Mouse (Mus musculus) left cerebral cortex, postnatal 14 days (tissue): ENCODE results near the gene Ercc4. TPM values are rescaled to one million over a fixed set of nuclear protein-coding genes. Genes with fewer than 3 reads are reported as not detected.

Source experiments
- DNase-seq, 2 experiments: peaks; one replicate each; pipeline ENCODE4 v3.0.0; 2021 to 2022; ENCODE audit warnings: low spot score in 2 of 2, mixed read lengths in 1 of 2
- intact Hi-C: fragments of 180-260 bp; cut with DNase I; formaldehyde crosslinking; loops from one replicate; pipeline ENCODE4 v1.15.1; 2025
- total RNA-seq, 2 experiments: library from RNA; stranded (reverse); gene quantifications; 2 replicates each; pipeline ENCODE4 v1.2.3; 2021

Gene Ercc4
- total RNA-seq, 2 experiments from 2014 or later, result 23.6 to 24.7 TPM

GRCm38 (mm10) chr16:13144682-13145410 lies 35.4 kb downstream of the Ercc4 start:
- intact Hi-C loops, result no loop called here
- DNase-seq, result no peak

GRCm38 (mm10) chr16:13146231-13146630 lies 36.7 kb downstream of the Ercc4 start:
- intact Hi-C loops, result no loop called here
- no peak for DNase-seq

- intact Hi-C loops, result no loop called here
- DNase-seq, result no peak
These were observed 38.5 kb downstream of the Ercc4 start for GRCm38 (mm10) chr16:13147810-13148555.

- no peak for DNase-seq
- intact Hi-C loops, result loop anchor here (10.0 kb wide), 1 partner anchor 475 kb away; no protein-coding TSS in a partner anchor
These were observed 40.5 kb downstream of the Ercc4 start for GRCm38 (mm10) chr16:13149950-13150349.

GRCm38 (mm10) chr16:13150790-13151189 lies 41.3 kb downstream of the Ercc4 start:
- intact Hi-C loops, result loop anchor here (10.0 kb wide), 1 partner anchor 474 kb away; no protein-coding TSS in a partner anchor
- DNase-seq, result no peak

- intact Hi-C loops, result loop anchor here (10.0 kb wide), 1 partner anchor 472 kb away; no protein-coding TSS in a partner anchor
These were observed 43.0 kb downstream of the Ercc4 start for GRCm38 (mm10) chr16:13152475-13152874.

GRCm38 (mm10) chr16:13153215-13153614 lies 43.7 kb downstream of the Ercc4 start:
- intact Hi-C loops, result loop anchor here (10.0 kb wide), 1 partner anchor 472 kb away; no protein-coding TSS in a partner anchor
- DNase-seq, result no peak

More at GRCm38 (mm10) chr16:13152475-13152874, 43.0 kb downstream of the Ercc4 start:
- no peak for DNase-seq

- DNase-seq, result no peak
- intact Hi-C loops, result loop anchor here (10.0 kb wide), 1 partner anchor 470 kb away; no protein-coding TSS in a partner anchor
These were observed 44.9 kb downstream of the Ercc4 start for GRCm38 (mm10) chr16:13154352-13154751.

- DNase-seq, result no peak
- intact Hi-C loops, result loop anchor here (5.0 to 10.0 kb wide), 2 partner anchors 100 to 467 kb away; partner anchors contain the start of gene Mrtfb
These were observed 47.8 kb downstream of the Ercc4 start for GRCm38 (mm10) chr16:13157314-13157713.

- intact Hi-C loops, result loop anchor here (2.0 to 10.0 kb wide), 3 partner anchors 99 to 467 kb away; partner anchors contain the start of gene Mrtfb
- peak in 1 of 2 experiments; percentile 33 for DNase-seq
These were observed 48.7 kb downstream of the Ercc4 start for GRCm38 (mm10) chr16:13158153-13158670.

- peak; percentile 72 to 90 for DNase-seq
- intact Hi-C loops, result loop anchor here (2.0 to 10.0 kb wide), 3 partner anchors 98 to 466 kb away; partner anchors contain the start of gene Mrtfb
These were observed 49.7 kb downstream of the Ercc4 start for GRCm38 (mm10) chr16:13158906-13159889.

- DNase-seq, result peak; percentile 97
- intact Hi-C loops, result loop anchor here (1.0 to 10.0 kb wide), 5 partner anchors 37 to 465 kb away; partner anchors contain the start of gene Mrtfb
These were observed 50.6 kb downstream of the Ercc4 start for GRCm38 (mm10) chr16:13159927-13160644.

GRCm38 (mm10) chr16:13161516-13161915 lies 52.0 kb downstream of the Ercc4 start:
- intact Hi-C loops, result loop anchor here (2.0 kb wide), 1 partner anchor 35 kb away; no protein-coding TSS in a partner anchor
- DNase-seq, result no peak

- no peak for DNase-seq
- intact Hi-C loops, result no loop called here
These were observed 58.2 kb downstream of the Ercc4 start for GRCm38 (mm10) chr16:13167731-13168130.

GRCm38 (mm10) chr16:13173055-13173742 lies 63.7 kb downstream of the Ercc4 start:
- intact Hi-C loops, result no loop called here

GRCm38 (mm10) chr16:13182526-13182925 lies 73.0 kb downstream of the Ercc4 start:
- intact Hi-C loops, result no loop called here
- no peak for DNase-seq

More at GRCm38 (mm10) chr16:13173055-13173742, 63.7 kb downstream of the Ercc4 start:
- no peak for DNase-seq

- intact Hi-C loops, result no loop called here
- DNase-seq, result no peak
These were observed 73.8 kb downstream of the Ercc4 start for GRCm38 (mm10) chr16:13183182-13183742.
